In the genomic region with DNA sequence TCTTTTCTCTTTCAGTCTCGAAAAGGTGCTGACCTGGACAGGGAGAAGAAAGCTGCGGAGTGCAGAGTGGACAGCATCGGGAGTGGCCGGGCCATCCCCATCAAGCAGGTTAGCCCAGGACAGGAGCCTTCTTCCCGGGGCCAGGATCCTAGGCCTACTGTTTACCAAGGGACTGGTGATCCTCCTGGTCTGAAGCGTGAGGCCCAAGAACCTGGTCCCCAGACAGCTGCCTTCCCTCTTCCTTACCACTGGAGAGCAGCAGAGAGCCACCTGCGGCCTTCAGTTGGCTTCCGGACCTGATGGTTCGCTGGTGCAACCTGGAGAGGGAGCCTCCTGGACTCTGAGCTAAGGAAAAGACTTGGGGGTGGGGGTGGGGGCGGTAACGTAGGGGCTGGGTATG, we compare ENCODE assay signal across 8 mouse cellular contexts. TPM values are rescaled to one million over a fixed set of nuclear protein-coding genes. Genes with fewer than 3 reads are reported as not detected.
DNase-seq lines count a peak whose midpoint lies in the region; ATAC-seq and TF ChIP-seq lines count a peak whose summit lies in the region.

No protein-coding gene starts in this region.

- no peak overlapping the region for H3K27ac ChIP-seq in CH12.LX (ENCODE audit: insufficient read depth, low read depth)
- no peak overlapping the region for H3K27ac ChIP-seq in heart, embryonic 10.5 days
- H3K27ac ChIP-seq in kidney, embryonic 14.5 days (ENCODE audit: low read depth, low read length) = peak overlapping the region; percentile 12; the same call in 1 of the 2 replicates
- H3K27ac ChIP-seq in liver, postnatal 0 days (ENCODE audit: low read depth) = peak overlapping the region; percentile 55; the same call in 1 of the 2 replicates
- H3K27ac ChIP-seq in neural tube, embryonic 13.5 days (replicated peaks) = peak overlapping the region; percentile 42; the same call in 1 of the 2 replicates

- H3K9me3 ChIP-seq in CH12.LX (replicated peaks; ENCODE audit: low read length) = no peaks in the 10 kb centered on the region
- H3K9me3 ChIP-seq in heart, embryonic 10.5 days = no peaks in the 10 kb centered on the region
- H3K9me3 ChIP-seq in kidney, embryonic 14.5 days (ENCODE audit: control insufficient read depth, low read length) = no peaks in the 10 kb centered on the region
- H3K9me3 ChIP-seq in liver, postnatal 0 days (ENCODE audit: low read length) = no peaks in the 10 kb centered on the region
- no peaks in the 10 kb centered on the region for H3K9me3 ChIP-seq in neural tube, embryonic 13.5 days

- TF ChIP-seq POLR2A in CH12.LX (IDR thresholded peaks at IDR 0.05; ENCODE audit: low read depth, low read length) = no peak

- H3K36me3 ChIP-seq in CH12.LX (replicated peaks in 1 of 2; ENCODE audit: control insufficient read depth in 1 of 2, insufficient read depth in 1 of 2, low read length in 1 of 2) = peaks cover 57 to 97% of the 10 kb centered on the region in 2 experiments
- H3K36me3 ChIP-seq in heart, embryonic 10.5 days = peaks cover 80% of the 10 kb centered on the region
- H3K36me3 ChIP-seq in kidney, embryonic 14.5 days (ENCODE audit: control insufficient read depth, insufficient read depth, low read length) = peaks cover 74% of the 10 kb centered on the region
- peaks cover 30% of the 10 kb centered on the region for H3K36me3 ChIP-seq in liver, postnatal 0 days (replicated peaks; ENCODE audit: insufficient read depth, low read length)
- peaks cover 73% of the 10 kb centered on the region for H3K36me3 ChIP-seq in neural tube, embryonic 13.5 days

- TF ChIP-seq EP300 in CH12.LX (IDR thresholded peaks at IDR 0.05; ENCODE audit: low read length) = no peak
- TF ChIP-seq EP300 in liver, postnatal 0 days (IDR thresholded peaks at IDR 0.05; ENCODE audit: low read depth) = no peak

- in situ Hi-C loops in CH12.LX (cut with MboI; ENCODE audit: low pct_ligation_motif_present, low pct_unique_long_range_greater_than_20kb, low sequenced_read_pairs) = no loop called here

- no peaks in the 10 kb centered on the region for H3K4me1 ChIP-seq in CH12.LX (ENCODE audit: control insufficient read depth in 1 of 2, insufficient read depth in 2 of 2)
- H3K4me1 ChIP-seq in heart, embryonic 10.5 days = peaks cover 52% of the 10 kb centered on the region
- peaks cover 7% of the 10 kb centered on the region; the same call in 1 of the 2 replicates for H3K4me1 ChIP-seq in kidney, embryonic 14.5 days (ENCODE audit: control insufficient read depth, insufficient read depth, low read length)
- H3K4me1 ChIP-seq in liver, postnatal 0 days (ENCODE audit: insufficient read depth) = 0 out of 2 replicates have a peak, but pooled peaks cover 3% of the 10 kb centered on the region
- peaks cover 79% of the 10 kb centered on the region for H3K4me1 ChIP-seq in neural tube, embryonic 13.5 days (replicated peaks)

- dilution Hi-C loops in CH12.LX (cut with MboI; ENCODE audit: extremely low pct_ligation_motif_present, extremely low pct_unique_long_range_greater_than_20kb, low sequenced_read_pairs) = no loop called here

- peak; percentile 66 for DNase-seq in CH12.LX (ENCODE audit: extremely low read depth)
- peak; percentile 62 to 83 for DNase-seq in adrenal gland, adult (ENCODE audit: inconsistent age in 2 of 2, low spot score in 1 of 2)
- DNase-seq in embryo, embryonic 10.5 days (ENCODE audit: low spot score) = peak; percentile 90
- DNase-seq in heart, embryonic 10.5 days (ENCODE audit: low spot score) = peak; percentile 92
- DNase-seq in liver, postnatal 0 days = peak; percentile 67
- DNase-seq in thymus, postnatal 25 days = peak; percentile 54

- no peaks in the 10 kb centered on the region for H3K27me3 ChIP-seq in CH12.LX (replicated peaks)
- H3K27me3 ChIP-seq in heart, embryonic 10.5 days (ENCODE audit: insufficient read depth, poor library complexity, severe bottlenecking) = peaks cover 16% of the 10 kb centered on the region; the same call in 1 of the 2 replicates
- no peaks in the 10 kb centered on the region for H3K27me3 ChIP-seq in kidney, embryonic 14.5 days (ENCODE audit: control insufficient read depth, insufficient read depth, low read length)
- H3K27me3 ChIP-seq in liver, postnatal 0 days (ENCODE audit: insufficient read depth, low read length) = no peaks in the 10 kb centered on the region
- H3K27me3 ChIP-seq in neural tube, embryonic 13.5 days = no peaks in the 10 kb centered on the region

- H3K4me2 ChIP-seq in CH12.LX (ENCODE audit: insufficient read depth, low read depth, poor library complexity, severe bottlenecking) = no peak overlapping the region
- H3K4me2 ChIP-seq in kidney, embryonic 14.5 days (replicated peaks; ENCODE audit: low read depth, low read length) = no peak overlapping the region
- peak overlapping the region; percentile 42; the same call in 1 of the 2 replicates for H3K4me2 ChIP-seq in liver, postnatal 0 days (ENCODE audit: low read depth, low read length)
- H3K4me2 ChIP-seq in neural tube, embryonic 13.5 days = no peak overlapping the region

- 28% methylated on average over 11 of the region's 11 CpGs for WGBS in heart, embryonic 10.5 days
- 24% methylated on average over 11 of the region's 11 CpGs for WGBS in kidney, embryonic 14.5 days
- WGBS in liver, postnatal 0 days (ENCODE audit: insufficient replicate concordance) = 47% methylated on average over 11 of the region's 11 CpGs
- WGBS in neural tube, embryonic 13.5 days = 25% methylated on average over 11 of the region's 11 CpGs

- peak in 1 of 2 experiments; percentile 82; a peak in 2 of 4 replicates for TF ChIP-seq CTCF in CH12.LX (conservative IDR thresholded peaks at IDR 0.05 in 1 of 2, IDR thresholded peaks at IDR 0.05 in 1 of 2; ENCODE audit: low read depth in 2 of 2, low read length in 2 of 2)
- TF ChIP-seq CTCF in liver, postnatal 0 days (IDR thresholded peaks at IDR 0.05; ENCODE audit: low read depth) = peak; percentile 86

- peak; percentile 24 for ATAC-seq in kidney, embryonic 14.5 days (ENCODE audit: low FRiP score, low TSS enrichment)
- peak; percentile 40 for ATAC-seq in liver, postnatal 0 days
- peak; percentile 5; the same call in 1 of the 2 replicates for ATAC-seq in neural tube, embryonic 13.5 days (ENCODE audit: low read depth)

- H3K4me3 ChIP-seq in CH12.LX (replicated peaks in 1 of 3; ENCODE audit: low read depth in 2 of 3, low read length in 2 of 3, poor library complexity in 1 of 3) = no peak overlapping the region
- H3K4me3 ChIP-seq in heart, embryonic 10.5 days = no peak overlapping the region
- no peak overlapping the region for H3K4me3 ChIP-seq in kidney, embryonic 14.5 days (ENCODE audit: low read length)
- H3K4me3 ChIP-seq in liver, postnatal 0 days (ENCODE audit: low read depth, low read length) = no peak overlapping the region
- H3K4me3 ChIP-seq in neural tube, embryonic 13.5 days = no peak overlapping the region

- H3K9ac ChIP-seq in CH12.LX (ENCODE audit: insufficient read depth, low read depth) = no peak overlapping the region
- H3K9ac ChIP-seq in kidney, embryonic 14.5 days (ENCODE audit: low read depth, low read length) = peak overlapping the region; percentile 18; the same call in 1 of the 2 replicates
- 0 out of 2 replicates have a peak overlapping the region, but pooled peaks have one; percentile 21 for H3K9ac ChIP-seq in liver, postnatal 0 days (replicated peaks)
- peak overlapping the region; percentile 27; the same call in 1 of the 2 replicates for H3K9ac ChIP-seq in neural tube, embryonic 13.5 days

- H3K79me2 ChIP-seq in CH12.LX (replicated peaks; ENCODE audit: control insufficient read depth, extremely low read depth, insufficient read depth, poor library complexity, severe bottlenecking) = no peaks in the 10 kb centered on the region

- TF ChIP-seq RAD21 in CH12.LX (IDR thresholded peaks at IDR 0.05; ENCODE audit: low read depth, low read length) = peak; percentile 58

RNA-seq across cellular contexts. Expression of a gene that starts 31.3 kb away (rescaled TPM):
- total RNA-seq in CH12.LX (2012; rRNA removed) = 43.5 and 46.3 TPM in 2 replicates
- total RNA-seq in CH12.LX (2014; rRNA removed) = 12.8 and 15.4 TPM in 2 replicates
- 37.9 and 38.0 TPM in 2 replicates for polyA plus RNA-seq in CH12.LX (2012; ENCODE audit: insufficient read length, low read depth)
- polyA plus RNA-seq in heart, embryonic 10.5 days (2016; fragmentation: Nextera tagmentation; extraction: Ambion mirVana) = 20.1 and 30.1 TPM in 2 replicates
- polyA plus RNA-seq in kidney, embryonic 14.5 days (2014; fragmentation: Nextera tagmentation; extraction: Ambion mirVana) = 19.7 and 24.7 TPM in 2 replicates
- 8.3 and 9.1 TPM in 2 replicates for polyA plus RNA-seq in liver, postnatal 0 days (2015; fragmentation: Nextera tagmentation; extraction: Ambion mirVana)
- 64.6 and 80.9 TPM in 2 replicates for polyA plus RNA-seq in neural tube, embryonic 13.5 days (2015; fragmentation: Nextera tagmentation; extraction: Ambion mirVana)

RNA-seq across cellular contexts. Expression of a gene that starts 35.7 kb away (rescaled TPM):
- total RNA-seq in CH12.LX (2012; rRNA removed) (9.6 and 13.1 TPM in 2 replicates), CH12.LX (2014; rRNA removed) (6.1 and 7.6 TPM in 2 replicates)
- polyA plus RNA-seq in CH12.LX (2012; ENCODE audit: insufficient read length, low read depth) = 8.6 and 11.2 TPM in 2 replicates
- polyA plus RNA-seq in heart, embryonic 10.5 days (2016; fragmentation: Nextera tagmentation; extraction: Ambion mirVana) = 21.3 and 22.3 TPM in 2 replicates
- polyA plus RNA-seq in kidney, embryonic 14.5 days (2014; fragmentation: Nextera tagmentation; extraction: Ambion mirVana) = 23.8 and 25.7 TPM in 2 replicates
- polyA plus RNA-seq in liver, postnatal 0 days (2015; fragmentation: Nextera tagmentation; extraction: Ambion mirVana) = 5.2 and 5.5 TPM in 2 replicates
- polyA plus RNA-seq in neural tube, embryonic 13.5 days (2015; fragmentation: Nextera tagmentation; extraction: Ambion mirVana) = 51.2 TPM in 2 replicates

RNA-seq across cellular contexts. Expression of a gene that starts 38.2 kb away (rescaled TPM):
- total RNA-seq in CH12.LX (2012; rRNA removed) (61.2 and 61.4 TPM in 2 replicates), CH12.LX (2014; rRNA removed) (41.8 and 44.8 TPM in 2 replicates)
- polyA plus RNA-seq in CH12.LX (2012; ENCODE audit: insufficient read length, low read depth) = 88.0 and 88.1 TPM in 2 replicates
- polyA plus RNA-seq in heart, embryonic 10.5 days (2016; fragmentation: Nextera tagmentation; extraction: Ambion mirVana) = 156 and 197 TPM in 2 replicates
- polyA plus RNA-seq in kidney, embryonic 14.5 days (2014; fragmentation: Nextera tagmentation; extraction: Ambion mirVana) = 104 and 105 TPM in 2 replicates
- polyA plus RNA-seq in liver, postnatal 0 days (2015; fragmentation: Nextera tagmentation; extraction: Ambion mirVana) = 40.6 and 46.9 TPM in 2 replicates
- 89.4 and 102 TPM in 2 replicates for polyA plus RNA-seq in neural tube, embryonic 13.5 days (2015; fragmentation: Nextera tagmentation; extraction: Ambion mirVana)

RNA-seq across cellular contexts. Expression of a gene that starts 43.7 kb away (rescaled TPM):
- total RNA-seq in CH12.LX (2012; rRNA removed) (0.04 and 0.08 TPM in 2 replicates), CH12.LX (2014; rRNA removed) (not detected in 2 replicates)
- polyA plus RNA-seq in CH12.LX (2012; ENCODE audit: insufficient read length, low read depth) = 0.07 and 0.13 TPM in 2 replicates
- 0.06 TPM in 1 of 2 replicates, not detected in the other for polyA plus RNA-seq in heart, embryonic 10.5 days (2016; fragmentation: Nextera tagmentation; extraction: Ambion mirVana)
- polyA plus RNA-seq in kidney, embryonic 14.5 days (2014; fragmentation: Nextera tagmentation; extraction: Ambion mirVana) = 0.05 TPM in 1 of 2 replicates, not detected in the other
- not detected in 2 replicates for polyA plus RNA-seq in liver, postnatal 0 days (2015; fragmentation: Nextera tagmentation; extraction: Ambion mirVana)
- polyA plus RNA-seq in neural tube, embryonic 13.5 days (2015; fragmentation: Nextera tagmentation; extraction: Ambion mirVana) = 11.2 and 16.1 TPM in 2 replicates

RNA-seq across cellular contexts. Expression of a gene that starts 57.5 kb away (rescaled TPM):
- total RNA-seq in CH12.LX (2012; rRNA removed) = not detected in 2 replicates
- not detected in 2 replicates for total RNA-seq in CH12.LX (2014; rRNA removed)
- polyA plus RNA-seq in CH12.LX (2012; ENCODE audit: insufficient read length, low read depth) = not detected in 2 replicates
- polyA plus RNA-seq in heart, embryonic 10.5 days (2016; fragmentation: Nextera tagmentation; extraction: Ambion mirVana) = 1.6 and 3.3 TPM in 2 replicates
- polyA plus RNA-seq in kidney, embryonic 14.5 days (2014; fragmentation: Nextera tagmentation; extraction: Ambion mirVana) = 0.54 and 0.91 TPM in 2 replicates
- 0.06 and 0.14 TPM in 2 replicates for polyA plus RNA-seq in liver, postnatal 0 days (2015; fragmentation: Nextera tagmentation; extraction: Ambion mirVana)
- polyA plus RNA-seq in neural tube, embryonic 13.5 days (2015; fragmentation: Nextera tagmentation; extraction: Ambion mirVana) = 0.15 and 0.25 TPM in 2 replicates

Comparison
In these comparisons a context has a peak if more than half of its experiments do, and no peak if none do; other contexts are left out.
1. H3K27ac ChIP-seq: peak in kidney, embryonic 14.5 days (single experiment), liver, postnatal 0 days (single experiment) and neural tube, embryonic 13.5 days (single experiment); none in CH12.LX (single experiment) and heart, embryonic 10.5 days (single experiment).
2. Peak in every context shown above with its lines, with median percentiles within 50 percentile points of each other: DNase-seq and ATAC-seq.